Mouse (Mus musculus) stomach, postnatal 0 days (tissue): ENCODE results near the gene Washc4.

Experiments used
- CTCF ChIP-seq: IDR thresholded peaks from 2 replicates; pipeline ENCODE4 v1.5.1; 2016; ENCODE audit warnings: antibody characterized with exemption, low read depth, mild to moderate bottlenecking, moderate library complexity
- EP300 ChIP-seq: optimal IDR thresholded peaks from 2 replicates; pipeline ENCODE3; 2016; ENCODE audit warnings: antibody characterized with exemption

DNA sequence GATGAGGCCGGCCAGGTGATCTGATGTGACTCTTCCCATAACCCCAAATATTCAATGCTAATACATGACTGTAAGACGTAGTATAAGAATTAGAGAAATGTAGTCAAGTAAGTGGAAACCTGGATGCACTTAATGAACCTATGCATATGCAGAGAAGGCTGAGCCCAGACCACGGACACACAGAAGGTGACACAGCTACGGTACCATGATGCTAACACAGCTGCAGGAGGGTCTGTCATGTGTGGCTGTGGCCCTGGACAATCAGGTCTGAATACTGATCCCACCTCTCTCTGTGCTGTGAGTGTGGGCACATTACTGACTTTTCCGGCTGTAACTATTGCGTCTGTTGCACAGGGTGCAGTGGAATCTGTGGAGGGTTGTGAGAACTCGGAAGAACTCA is 67.0 kb downstream of the Washc4 start:
- no peak for TF ChIP-seq CTCF
- no peak for TF ChIP-seq EP300
